Mouse (Mus musculus) Muller cell, postnatal 12 days (primary cell): ENCODE data around the gene Apex1.
"Not testable (repeated sequence)": the region's sequence is repeated elsewhere in the genome, so short reads cannot be mapped to it uniquely, and the experiment has no call there.

Experiments
- DNase-seq: peaks from one replicate; pipeline ENCODE4 v3.0.0-alpha.2; 2015; ENCODE audit errors: inconsistent ontology term

Gene Apex1

GRCm38 (mm10) chr14:50927366-50927765 is 2.6 kb downstream of the Apex1 start:
- DNase-seq: no peak

- no peak for DNase-seq
These were observed 5.2 kb downstream of the Apex1 start for GRCm38 (mm10) chr14:50929951-50930350.

- no peak for DNase-seq
These were observed 5.6 kb downstream of the Apex1 start for GRCm38 (mm10) chr14:50930377-50930753.

GRCm38 (mm10) chr14:50930754-50931492 is 6.2 kb downstream of the Apex1 start, which contains the start of the genes Pip4p1 and Pnp:
Gene Pip4p1, minus strand, starts transcription at chr14:50930856.
Gene Pnp, plus strand, starts transcription at chr14:50931082.
- peak; percentile 99 for DNase-seq

GRCm38 (mm10) chr14:50931493-50932020 is 6.8 kb downstream of the Apex1 start:
- no peak for DNase-seq

- DNase-seq: no peak
These were observed 11.9 kb downstream of the Apex1 start for GRCm38 (mm10) chr14:50936649-50937048.

GRCm38 (mm10) chr14:50938119-50938908 is 13.5 kb downstream of the Apex1 start:
- no peak for DNase-seq

- DNase-seq: no peak
These were observed 14.2 kb downstream of the Apex1 start for GRCm38 (mm10) chr14:50938940-50939339.

GRCm38 (mm10) chr14:50943932-50944667 is 19.3 kb downstream of the Apex1 start, which contains the start of gene Gm49342:
Gene Gm49342, plus strand, starts transcription at chr14:50944517.
- DNase-seq: peak; percentile 94

GRCm38 (mm10) chr14:50944668-50945033 is 19.9 kb downstream of the Apex1 start:
- DNase-seq: not testable (repeated sequence)

GRCm38 (mm10) chr14:50945081-50945480 is 20.3 kb downstream of the Apex1 start:
- peak; percentile 59 for DNase-seq

GRCm38 (mm10) chr14:50945526-50945925 is 20.8 kb downstream of the Apex1 start:
- DNase-seq: not testable (repeated sequence)

GRCm38 (mm10) chr14:50955487-50955886 is 30.7 kb downstream of the Apex1 start:
- DNase-seq: no peak

- not testable (repeated sequence) for DNase-seq
These were observed 31.3 kb downstream of the Apex1 start, which contains the start of gene Pnp2 for GRCm38 (mm10) chr14:50955942-50956508. Gene Pnp2, plus strand, starts transcription at chr14:50955992.

- not testable (repeated sequence) for DNase-seq
These were observed 32.0 kb downstream of the Apex1 start for GRCm38 (mm10) chr14:50956724-50957123.

GRCm38 (mm10) chr14:50957146-50957545 is 32.4 kb downstream of the Apex1 start:
- DNase-seq: not testable (repeated sequence)

- DNase-seq: not testable (repeated sequence)
These were observed 33.7 kb downstream of the Apex1 start for GRCm38 (mm10) chr14:50958289-50958995.

- DNase-seq: peak; percentile 60
These were observed 43.6 kb downstream of the Apex1 start for GRCm38 (mm10) chr14:50968216-50968980.

GRCm38 (mm10) chr14:50969041-50969440 is 44.3 kb downstream of the Apex1 start:
- DNase-seq: no peak
